Mouse (Mus musculus) heart, adult 9 months (tissue): ENCODE data around the gene Mrpl49.

Experiments used
- DNase-seq, 2 experiments: peaks; one replicate each; pipeline ENCODE4 v3.0.0; 2022; ENCODE audit warnings: low spot score in 2 of 2

Gene Mrpl49

DNA sequence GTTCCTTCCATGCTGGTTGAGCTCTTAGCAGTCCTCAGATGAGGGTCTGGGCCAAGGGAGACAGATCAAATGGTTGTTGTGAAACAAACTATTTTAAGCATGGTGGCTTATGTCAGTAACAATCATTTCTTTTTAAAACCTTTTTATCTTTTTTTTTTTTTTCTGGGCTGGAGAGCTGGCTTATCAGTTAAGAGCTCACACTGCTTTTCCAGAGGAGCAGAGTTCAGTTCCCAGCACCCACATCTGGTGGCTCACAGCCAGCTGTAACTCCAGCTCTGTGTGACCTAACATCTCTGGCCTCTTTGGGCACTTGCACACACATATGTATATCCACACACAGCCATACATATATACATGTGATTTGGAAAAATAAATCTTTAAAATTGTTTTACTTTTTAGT, 19.9 kb downstream of the Mrpl49 start:
- no peak for DNase-seq

DNA sequence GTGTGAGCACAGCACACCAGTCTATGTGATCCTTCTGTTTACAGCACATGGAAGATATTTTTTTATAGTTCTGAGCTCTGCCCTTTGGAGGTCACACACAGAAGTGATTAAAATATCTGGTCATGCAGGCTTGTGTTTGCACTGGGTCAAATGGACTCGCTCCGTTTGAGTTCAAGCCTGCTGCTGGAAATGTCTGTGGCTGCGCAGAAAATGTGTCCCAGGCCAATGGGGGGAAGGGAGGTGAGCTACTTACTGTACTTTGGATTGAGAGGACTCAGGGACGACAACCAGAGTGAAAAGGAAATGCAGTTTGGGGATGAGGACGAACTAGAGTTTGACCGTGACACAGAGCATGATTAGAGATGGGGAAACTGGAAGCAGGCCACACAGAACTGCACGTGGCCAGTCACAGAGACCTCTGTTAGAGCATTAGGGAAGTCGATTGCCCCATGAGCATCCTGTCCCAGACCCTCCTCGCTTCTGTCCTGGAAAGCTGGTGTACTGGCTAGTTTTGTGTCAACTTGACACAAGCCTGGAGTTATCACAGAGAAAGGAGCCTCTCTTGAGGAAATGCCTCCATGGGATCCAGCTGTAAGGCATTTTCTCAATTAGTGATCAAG, 21.5 kb downstream of the Mrpl49 start:
- DNase-seq = no peak

- DNase-seq = no peak
Measured at GRCm38 (mm10) chr19:6030520-6031280, 26.9 kb downstream of the Mrpl49 start.

- no peak for DNase-seq
Measured at GRCm38 (mm10) chr19:6029426-6029825, 28.2 kb downstream of the Mrpl49 start.

DNA sequence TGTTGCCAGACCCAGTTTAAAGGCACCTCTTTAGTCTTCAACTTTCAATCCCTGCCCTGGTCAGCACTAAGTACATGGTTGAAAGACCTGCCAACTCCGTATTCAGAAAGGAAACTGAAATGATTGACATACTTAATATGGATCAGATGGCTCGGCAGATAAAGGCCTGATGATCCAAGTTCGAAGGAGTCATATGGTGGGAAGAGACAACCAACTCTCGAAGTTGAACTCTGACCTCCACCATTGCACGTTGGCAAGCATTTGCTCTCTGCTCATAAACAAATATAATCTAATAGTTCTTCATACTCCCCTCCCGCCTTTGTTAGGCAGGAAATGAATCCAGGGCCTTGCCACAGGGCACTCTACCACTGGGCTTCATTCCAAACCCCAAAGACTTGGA, 28.6 kb downstream of the Mrpl49 start:
- DNase-seq = no peak

DNA sequence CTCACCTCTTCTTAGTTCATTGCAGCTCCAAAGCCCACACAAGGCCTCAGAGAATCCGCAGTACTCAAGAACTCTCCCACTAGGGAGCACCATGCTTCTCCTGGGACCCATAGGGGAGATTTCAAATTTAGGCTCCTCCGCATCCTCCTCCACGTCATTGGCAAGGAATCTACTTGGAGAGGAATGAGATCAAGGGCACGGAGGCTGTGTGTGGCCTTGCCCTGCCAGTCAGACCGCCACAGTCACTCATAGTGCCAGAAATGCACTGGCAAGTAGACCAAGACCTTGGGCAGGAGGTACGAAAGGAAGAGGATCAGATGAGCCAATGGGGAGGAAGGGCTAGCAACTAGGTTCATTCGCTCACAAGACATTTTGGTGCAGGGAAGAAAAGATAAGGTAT, 33.7 kb downstream of the Mrpl49 start:
- no peak for DNase-seq

DNA sequence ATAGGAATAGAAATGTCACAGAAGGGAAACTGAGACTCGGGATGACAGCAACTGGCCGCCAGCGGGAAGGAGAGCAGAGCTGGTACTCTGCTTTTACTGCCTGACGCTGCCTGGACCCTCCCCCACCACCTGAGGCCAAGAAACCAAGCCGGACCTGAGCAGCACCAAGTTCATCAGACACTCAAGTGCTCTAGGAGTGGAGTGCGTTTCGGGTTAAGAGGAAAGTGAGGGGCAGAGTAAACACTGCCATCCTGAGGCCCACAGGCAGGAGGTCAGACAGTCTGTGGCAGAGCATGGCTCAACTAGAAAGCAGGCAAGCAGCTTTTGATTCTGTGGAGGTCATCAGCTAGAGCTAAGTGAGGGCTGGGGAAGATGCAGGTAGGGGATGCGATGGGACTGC, 34.5 kb downstream of the Mrpl49 start:
- no peak for DNase-seq

- DNase-seq = no peak
Measured at GRCm38 (mm10) chr19:6020276-6020675, 37.3 kb downstream of the Mrpl49 start.

DNA sequence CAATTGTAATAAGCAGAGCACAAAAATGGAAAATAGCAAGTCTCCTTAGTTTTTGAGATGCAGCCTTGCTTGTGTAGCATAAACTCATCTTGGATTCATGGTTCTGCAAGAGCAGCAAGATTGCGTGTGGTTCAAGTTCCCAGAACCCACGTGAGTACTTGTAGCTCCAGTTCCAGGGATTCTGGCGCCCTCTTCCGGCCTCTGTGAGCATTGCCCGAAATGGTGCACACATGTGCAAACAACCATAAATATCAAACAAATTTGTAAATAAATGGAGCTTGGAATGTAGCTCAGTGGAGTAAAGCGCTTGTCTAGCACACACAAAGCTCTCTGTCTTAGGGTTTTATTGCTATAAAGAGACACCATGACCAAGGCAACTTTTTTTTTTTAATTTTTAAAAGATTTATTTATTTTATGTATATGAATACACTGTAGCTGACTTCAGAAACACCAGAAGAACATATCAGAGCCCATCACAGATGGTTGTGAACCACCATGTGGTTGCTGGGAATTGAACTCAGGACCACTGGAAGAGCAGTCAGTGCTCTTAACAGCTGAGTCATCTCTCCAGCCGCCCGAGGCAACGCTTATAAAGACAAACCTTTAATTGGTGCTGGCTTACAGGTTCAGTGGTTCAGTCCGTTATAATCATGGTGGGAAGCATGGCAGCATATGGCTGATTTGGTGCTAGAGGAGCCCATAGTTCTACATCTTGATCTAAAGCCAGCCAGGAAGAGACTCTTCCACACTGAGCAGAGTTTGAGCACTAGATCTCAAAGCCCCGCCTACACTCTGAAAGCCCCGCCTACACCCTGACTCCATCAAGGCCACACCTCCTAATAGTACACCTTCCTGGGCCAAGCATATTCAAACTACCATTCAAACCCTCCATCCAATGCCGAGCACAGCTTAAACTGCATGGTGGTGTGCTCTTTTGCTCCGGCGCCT, 39.2 kb downstream of the Mrpl49 start:
- DNase-seq = peak; percentile 53 to 84

GRCm38 (mm10) chr19:6016532-6016931, 41.1 kb downstream of the Mrpl49 start:
- no peak for DNase-seq

- DNase-seq = peak; percentile 72 to 74
Measured at GRCm38 (mm10) chr19:6015511-6016315, 41.9 kb downstream of the Mrpl49 start, which contains the start of gene Capn1. Gene Capn1, minus strand, starts transcription at chr19:6015897.

GRCm38 (mm10) chr19:6014991-6015510, 42.5 kb downstream of the Mrpl49 start:
- peak in 1 of 2 experiments; percentile 43 for DNase-seq

GRCm38 (mm10) chr19:6013691-6014090, 43.9 kb downstream of the Mrpl49 start:
- no peak for DNase-seq

GRCm38 (mm10) chr19:6009137-6009536, 48.4 kb downstream of the Mrpl49 start:
- DNase-seq = no peak

DNA sequence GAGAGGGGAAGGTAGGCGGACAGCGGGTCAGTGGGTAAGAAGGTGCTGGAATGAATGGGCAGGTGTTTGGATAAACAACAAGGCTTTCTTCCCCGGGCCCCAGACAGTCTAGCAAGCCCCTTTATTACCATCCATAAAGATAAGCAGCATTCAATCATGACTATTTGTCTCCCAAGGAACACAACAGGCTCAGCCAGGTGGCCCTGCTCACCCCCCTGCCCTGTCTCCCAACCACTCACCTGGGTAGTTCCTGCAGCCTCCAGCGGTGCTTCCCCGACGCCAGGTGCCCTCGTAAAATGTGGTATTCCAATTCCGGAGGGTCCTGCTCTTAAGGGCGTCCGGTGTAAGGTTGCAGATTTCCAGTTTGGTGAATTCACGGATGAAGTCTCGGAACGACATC, 50.6 kb downstream of the Mrpl49 start:
- DNase-seq = no peak

GRCm38 (mm10) chr19:6005541-6005940, 52.0 kb downstream of the Mrpl49 start:
- no peak for DNase-seq
